Mouse (Mus musculus) forebrain, postnatal 0 days (tissue): ENCODE data around the gene Crtap. TPM values are rescaled to one million over a fixed set of nuclear protein-coding genes. Genes with fewer than 3 reads are reported as not detected.
A peak's percentile ranks its signal among the peaks of the same experiment; 100 is the strongest.

Source experiments
- ATAC-seq: fragments of 200-750 bp; cut with Nextera tagmentation; 2 replicates; pipeline ENCODE4 v1.8.0; 2017; ENCODE audit warnings: mild to moderate bottlenecking, moderate library complexity
- DNase-seq: peaks from one replicate; pipeline ENCODE4 v3.0.0-alpha.2; 2015
- H3K27ac ChIP-seq: fragments of 300-500 bp; sonication (generic); 2 replicates; pipeline ENCODE4 v1.5.1; 2014; ENCODE audit warnings: low read depth, mild to moderate bottlenecking, antibody characterized with exemption, low read length, moderate library complexity, mixed read lengths
- H3K27me3 ChIP-seq: fragments of 300-500 bp; sonication (generic); 2 replicates; pipeline ENCODE4 v1.6.1; 2014; ENCODE audit warnings: mild to moderate bottlenecking, low read length, mixed read lengths; ENCODE audit not compliant: insufficient read depth
- H3K36me3 ChIP-seq: fragments of 300-500 bp; sonication (generic); 2 replicates; pipeline ENCODE4 v1.6.1; 2014; ENCODE audit warnings: mild to moderate bottlenecking, moderate library complexity; ENCODE audit not compliant: insufficient read depth
- H3K4me1 ChIP-seq: fragments of 300-500 bp; sonication (generic); 2 replicates; pipeline ENCODE4 v1.6.1; 2014; ENCODE audit warnings: antibody characterized with exemption; ENCODE audit not compliant: insufficient read depth
- H3K4me2 ChIP-seq: fragments of 300-500 bp; sonication (generic); 2 replicates; pipeline ENCODE4 v1.6.1; 2014; ENCODE audit warnings: low read depth, mild to moderate bottlenecking, moderate library complexity
- H3K4me3 ChIP-seq: fragments of 300-500 bp; sonication (generic); 2 replicates; pipeline ENCODE4 v1.5.1; 2014; ENCODE audit warnings: low read depth, low read length, mixed read lengths
- H3K9ac ChIP-seq: fragments of 300-500 bp; sonication (generic); 2 replicates; pipeline ENCODE4 v1.6.1; 2014; ENCODE audit warnings: mild to moderate bottlenecking
- H3K9me3 ChIP-seq: fragments of 300-500 bp; sonication (generic); 2 replicates; pipeline ENCODE4 v1.6.1; 2016; ENCODE audit warnings: low read length
- CTCF ChIP-seq: sonication (generic); IDR thresholded peaks from 2 replicates; pipeline ENCODE4 v1.5.1; 2016; ENCODE audit warnings: antibody characterized with exemption, control low read depth, low read depth
- WGBS: fragments of 180-500 bp; shearing (Covaris S2); extraction: QIAGEN DNeasy Blood & Tissue Kit; methylation state at CpG from one replicate; pipeline ENCODE4 v1.1.7; 2014; 5-methylcytosine and 5-hydroxymethylcytosine counted together
- polyA plus RNA-seq: library from polyadenylated mRNA; unstranded; fragments of >200 nt; fragmentation: Nextera tagmentation; extraction: Ambion mirVana; gene quantifications from 2 replicates; pipeline ENCODE4 v1.2.1, GENCODE M21; 2015
- total RNA-seq: library from RNA; depleted of rRNA; stranded (reverse); fragments of >200 nt; gene quantifications from 2 replicates; pipeline ENCODE4 v1.2.3, GENCODE M21; 2014; rRNA removed

Gene Crtap
- total RNA-seq (7.0 and 14.2 TPM in 2 replicates), polyA plus RNA-seq (23.8 and 25.5 TPM in 2 replicates)

DNA sequence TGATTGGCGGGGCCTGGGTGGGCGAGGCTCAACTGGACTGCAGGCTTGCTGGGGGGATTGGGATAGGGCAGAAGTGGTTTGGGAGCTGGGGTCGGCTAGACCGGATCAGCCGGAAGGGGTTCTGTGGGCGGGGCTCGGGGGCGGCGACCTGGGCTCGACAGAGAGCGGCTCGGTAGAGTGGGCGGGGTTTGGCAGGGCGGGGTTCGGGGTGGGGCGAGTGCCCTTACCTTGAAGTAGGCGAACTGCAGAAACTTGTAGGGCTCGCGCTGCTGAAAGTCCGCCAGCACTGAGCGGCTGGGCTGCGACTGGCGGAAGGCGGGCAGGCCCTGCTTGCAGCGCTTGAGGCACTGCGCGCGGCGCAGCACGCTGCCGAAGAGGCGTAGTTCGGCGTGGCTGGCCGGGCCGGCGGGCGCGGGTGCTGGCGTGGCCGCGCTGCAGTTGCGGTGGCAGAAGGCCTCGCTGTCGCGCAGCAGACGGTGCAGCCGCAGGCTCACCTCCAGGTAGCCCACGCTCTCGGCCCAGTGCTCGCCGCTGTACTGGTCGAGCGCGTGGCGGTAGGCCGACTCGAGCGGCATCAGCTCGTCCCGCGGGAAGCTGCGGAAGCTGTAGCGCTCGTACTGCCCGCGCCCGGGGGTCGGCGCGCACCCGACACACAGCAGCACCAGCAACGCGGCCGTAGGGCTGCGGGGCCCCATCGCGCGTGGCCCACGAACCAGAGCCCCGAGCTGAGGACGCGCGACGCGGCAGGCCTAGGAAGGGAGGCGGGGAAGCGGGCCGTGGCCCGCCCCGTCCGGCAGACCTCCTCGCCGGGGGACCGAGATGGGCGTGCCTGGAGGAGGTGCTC, at the start of gene Crtap:
TSS of gene Crtap (minus strand) at position 771 of the 844 bp plus-strand sequence.
- no peaks in the 10 kb centered on the region for H3K27me3 ChIP-seq
- WGBS = 5% methylated on average over 90 of the region's 96 CpGs
- ATAC-seq = peak; percentile 79
- no peaks in the 10 kb centered on the region for H3K9me3 ChIP-seq
- TF ChIP-seq CTCF = no peak
- H3K4me2 ChIP-seq = peak within 1 kb of the TSS; percentile 87
- peak; percentile 63 for DNase-seq
- no peaks in the 10 kb centered on the region; the same call in 1 of the 2 replicates for H3K4me1 ChIP-seq
- H3K9ac ChIP-seq = peak within 1 kb of the TSS; percentile 63
- peak within 1 kb of the TSS; percentile 62 for H3K4me3 ChIP-seq
- H3K27ac ChIP-seq = peak within 1 kb of the TSS; percentile 46; the same call in 1 of the 2 replicates
- H3K36me3 ChIP-seq = no peaks in the 10 kb centered on the region

DNA sequence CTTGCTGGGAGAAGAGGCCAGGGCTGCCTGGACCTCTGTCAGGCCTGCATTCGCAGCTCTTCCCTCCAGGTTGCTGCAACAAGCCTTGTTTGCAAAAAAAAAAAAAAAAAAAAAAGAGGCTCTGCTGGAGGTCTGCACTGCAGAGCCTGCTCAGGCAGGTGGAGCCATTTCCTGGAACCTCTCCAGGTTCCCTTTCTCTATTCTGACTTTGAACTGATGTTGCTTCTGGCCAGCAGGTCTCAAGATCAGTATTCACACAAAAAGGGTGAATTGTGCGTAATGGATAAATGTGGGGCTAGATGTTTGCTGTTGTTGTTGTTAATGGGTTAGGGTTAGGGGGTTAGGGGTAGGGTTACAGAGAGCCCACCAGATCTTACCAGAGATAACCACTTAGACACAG, 45.2 kb upstream of the Crtap start:
- Histone ChIP-seq H3K27ac (no peak overlapping the region), H3K9me3 (peaks cover 8% of the 10 kb centered on the region; the same call in 1 of the 2 replicates), H3K27me3 (no peaks in the 10 kb centered on the region), H3K9ac (no peak overlapping the region), H3K36me3 (peaks cover 16% of the 10 kb centered on the region; the same call in 1 of the 2 replicates), H3K4me1 (no peaks in the 10 kb centered on the region), H3K4me2 (no peak overlapping the region), H3K4me3 (no peak overlapping the region)
- ATAC-seq (no peak), DNase-seq (no peak)
- no peak for TF ChIP-seq CTCF
- WGBS = 85% methylated on average over 2 of the region's 2 CpGs

DNA sequence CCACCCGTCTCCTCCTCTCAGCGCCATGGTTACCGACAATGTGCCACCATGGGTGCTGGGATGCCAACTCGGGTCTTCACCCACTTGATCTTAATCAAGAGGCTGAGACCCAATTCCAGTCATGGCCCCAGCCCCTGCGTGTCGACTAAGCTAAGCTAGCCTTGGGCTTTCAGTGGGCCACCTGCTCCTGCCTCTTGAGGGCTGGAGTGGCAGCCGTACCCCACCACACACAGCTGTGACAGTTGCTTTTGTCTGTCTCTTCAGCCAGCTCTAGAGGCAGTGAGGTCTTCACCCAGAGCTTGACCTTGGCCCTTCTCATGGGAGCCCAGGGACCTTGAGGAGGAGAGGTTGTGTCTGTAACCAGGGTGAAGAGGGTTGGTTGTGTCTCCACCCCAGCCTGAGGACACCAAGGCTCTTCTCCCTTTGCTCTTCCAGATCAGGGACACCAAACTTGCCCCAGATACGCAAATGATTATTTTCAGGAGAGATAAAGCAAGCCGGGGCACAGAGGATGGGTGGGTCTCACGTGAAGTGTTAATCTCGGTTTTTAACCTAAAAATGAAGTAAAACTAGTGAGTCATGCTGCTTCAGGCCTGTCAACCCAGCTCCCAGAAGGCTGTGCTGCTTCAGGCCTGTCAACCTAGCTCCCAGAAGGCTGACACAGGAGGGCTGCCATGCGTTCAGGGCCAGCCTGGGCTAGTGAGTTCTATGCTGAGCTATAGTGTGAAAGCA, 37.8 kb upstream of the Crtap start:
- DNase-seq (no peak), ATAC-seq (no peak)
- Histone ChIP-seq H3K36me3 (peaks cover 10% of the 10 kb centered on the region), H3K27ac (no peak overlapping the region), H3K4me2 (no peak overlapping the region), H3K9ac (no peak overlapping the region), H3K4me3 (no peak overlapping the region), H3K27me3 (no peaks in the 10 kb centered on the region), H3K4me1 (no peaks in the 10 kb centered on the region), H3K9me3 (no peaks in the 10 kb centered on the region)
- TF ChIP-seq CTCF = no peak
- 88% methylated on average over 12 of the region's 12 CpGs for WGBS

DNA sequence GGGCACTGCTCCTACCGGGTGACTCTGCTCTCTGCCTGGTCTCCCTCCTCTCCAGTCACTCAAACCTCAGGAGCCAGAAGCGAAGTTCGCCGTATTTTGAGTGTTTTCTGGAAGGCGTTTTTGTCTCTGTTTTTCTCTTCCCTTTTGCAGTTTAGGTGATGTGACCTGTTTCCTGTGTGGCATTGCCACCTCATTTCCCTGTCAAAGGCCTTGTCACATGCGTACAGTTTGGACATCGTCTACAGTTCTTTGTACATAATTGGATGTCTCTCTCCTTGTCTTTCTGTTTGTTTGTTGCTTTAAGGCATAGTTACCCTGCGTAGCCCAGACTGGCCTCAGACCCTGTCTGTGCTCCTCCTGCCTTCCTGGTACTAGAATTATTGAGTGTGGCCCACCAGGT, 37.0 kb upstream of the Crtap start:
- TF ChIP-seq CTCF = no peak
- H3K27ac ChIP-seq = no peak overlapping the region
- no peak overlapping the region for H3K9ac ChIP-seq
- ATAC-seq = no peak
- 91% methylated on average over 8 of the region's 8 CpGs for WGBS
- DNase-seq = no peak
- H3K4me3 ChIP-seq = no peak overlapping the region
- H3K4me1 ChIP-seq = no peaks in the 10 kb centered on the region
- no peaks in the 10 kb centered on the region for H3K27me3 ChIP-seq
- no peaks in the 10 kb centered on the region for H3K9me3 ChIP-seq
- H3K36me3 ChIP-seq = peaks cover 10% of the 10 kb centered on the region
- H3K4me2 ChIP-seq = no peak overlapping the region

DNA sequence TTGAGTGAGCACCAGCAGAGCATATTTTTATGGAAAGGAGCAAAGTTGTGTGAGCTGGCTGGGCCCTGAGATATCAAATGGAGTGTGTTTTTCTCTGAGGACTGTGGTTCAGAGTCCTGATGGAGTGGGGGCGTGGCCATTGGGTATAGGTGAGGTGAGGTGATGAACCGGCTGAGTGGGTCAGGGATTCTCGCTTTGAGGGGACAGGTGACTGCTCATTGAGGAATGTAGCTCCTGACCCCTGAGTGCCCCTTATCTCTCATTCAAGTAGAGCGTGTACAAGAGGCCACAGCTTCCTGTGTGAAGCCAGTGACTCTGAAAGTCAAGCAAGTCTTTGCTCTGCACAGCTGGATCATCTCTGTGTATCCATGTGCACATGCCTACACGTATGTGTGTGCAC, 35.7 kb upstream of the Crtap start:
- ATAC-seq (no peak), DNase-seq (no peak)
- Histone ChIP-seq H3K9ac (no peak overlapping the region), H3K4me1 (no peaks in the 10 kb centered on the region), H3K36me3 (peaks cover 10% of the 10 kb centered on the region), H3K9me3 (no peaks in the 10 kb centered on the region), H3K27ac (no peak overlapping the region), H3K27me3 (no peaks in the 10 kb centered on the region), H3K4me2 (no peak overlapping the region), H3K4me3 (no peak overlapping the region)
- no peak for TF ChIP-seq CTCF
- 94% methylated on average over 5 of the region's 5 CpGs for WGBS

DNA sequence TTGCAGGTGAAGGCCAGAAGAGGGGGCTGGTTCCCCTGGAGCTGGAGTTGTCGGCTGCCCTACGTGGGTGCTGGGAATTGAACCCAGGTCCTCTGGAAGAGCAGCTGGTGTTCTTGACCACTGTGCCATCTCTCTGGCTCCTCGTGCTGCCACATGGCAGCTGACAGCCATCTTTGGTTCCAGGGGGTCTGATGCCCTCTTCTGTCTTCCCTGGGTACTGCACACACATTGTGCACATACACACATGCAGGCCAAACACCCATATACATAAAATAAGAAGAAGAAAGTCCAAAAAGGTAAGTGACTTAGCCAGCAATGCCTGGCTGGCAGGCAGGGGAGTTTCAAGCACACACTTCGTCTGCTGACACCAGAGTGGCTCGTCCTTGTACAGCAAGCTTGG, 35.1 kb upstream of the Crtap start:
- DNase-seq = no peak
- peaks cover 6% of the 10 kb centered on the region for H3K36me3 ChIP-seq

DNA sequence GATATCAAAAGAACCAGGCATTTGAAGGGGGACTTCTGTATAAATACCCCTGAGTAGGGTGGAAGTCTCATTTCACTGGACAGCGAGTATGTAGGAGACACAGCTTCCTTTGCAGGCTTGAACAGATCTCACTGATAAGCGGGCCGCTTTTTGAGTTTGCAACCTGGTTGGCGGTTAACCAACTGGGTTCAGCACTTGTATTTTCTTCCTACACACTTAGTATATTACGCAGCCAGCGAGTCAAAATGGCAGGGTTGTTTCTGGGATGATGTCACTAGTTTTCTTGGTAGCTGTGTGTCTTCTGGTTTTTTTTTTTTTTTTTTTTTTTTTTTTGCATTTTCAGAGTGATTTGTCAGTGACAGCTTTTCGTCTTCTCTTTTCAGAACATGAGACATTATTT, 31.3 kb upstream of the Crtap start:
- no peak for DNase-seq
- Histone ChIP-seq H3K4me1 (no peaks in the 10 kb centered on the region), H3K27ac (no peak overlapping the region), H3K4me2 (no peak overlapping the region), H3K36me3 (peaks cover 3% of the 10 kb centered on the region; the same call in 1 of the 2 replicates), H3K9me3 (no peaks in the 10 kb centered on the region), H3K9ac (no peak overlapping the region), H3K27me3 (no peaks in the 10 kb centered on the region), H3K4me3 (no peak overlapping the region)
- no peak for TF ChIP-seq CTCF
- 93% methylated on average over 7 of the region's 7 CpGs for WGBS
- no peak for ATAC-seq

More for the DNA sequence above, 35.1 kb upstream of the Crtap start:
- no peak for TF ChIP-seq CTCF
- ATAC-seq = no peak
- H3K4me3 ChIP-seq = no peak overlapping the region
- H3K27me3 ChIP-seq = no peaks in the 10 kb centered on the region
- H3K27ac ChIP-seq = no peak overlapping the region
- H3K4me2 ChIP-seq = no peak overlapping the region
- H3K4me1 ChIP-seq = no peaks in the 10 kb centered on the region
- WGBS = 96% methylated on average over 5 of the region's 5 CpGs
- H3K9me3 ChIP-seq = no peaks in the 10 kb centered on the region
- H3K9ac ChIP-seq = no peak overlapping the region
